Mouse (Mus musculus): ENCODE results near the gene Ccl7.
A peak's percentile ranks its signal among the peaks of the same experiment; 100 is the strongest.

Ccl7 gene

DNA sequence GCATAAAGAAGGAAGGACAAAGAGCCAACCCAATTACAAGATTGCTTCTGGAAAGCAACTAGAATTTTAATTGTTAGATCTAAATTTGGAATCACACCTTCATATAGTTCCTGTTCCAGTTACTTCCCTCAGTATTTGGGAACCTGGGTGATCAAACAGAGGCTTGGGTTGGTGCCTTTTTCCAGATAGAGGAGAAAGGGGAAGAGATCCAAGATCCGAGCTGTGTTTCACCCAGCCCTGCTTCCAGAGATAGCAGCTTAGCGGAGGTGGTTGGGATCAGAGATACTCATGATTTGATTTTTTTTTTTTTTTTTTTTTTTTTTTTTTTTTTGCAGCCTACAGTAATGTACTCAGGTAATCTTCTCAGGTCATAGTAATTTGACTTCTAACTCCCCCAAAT, 9.7 kb upstream of the Ccl7 start:
- DNase-seq: no peak

DNA sequence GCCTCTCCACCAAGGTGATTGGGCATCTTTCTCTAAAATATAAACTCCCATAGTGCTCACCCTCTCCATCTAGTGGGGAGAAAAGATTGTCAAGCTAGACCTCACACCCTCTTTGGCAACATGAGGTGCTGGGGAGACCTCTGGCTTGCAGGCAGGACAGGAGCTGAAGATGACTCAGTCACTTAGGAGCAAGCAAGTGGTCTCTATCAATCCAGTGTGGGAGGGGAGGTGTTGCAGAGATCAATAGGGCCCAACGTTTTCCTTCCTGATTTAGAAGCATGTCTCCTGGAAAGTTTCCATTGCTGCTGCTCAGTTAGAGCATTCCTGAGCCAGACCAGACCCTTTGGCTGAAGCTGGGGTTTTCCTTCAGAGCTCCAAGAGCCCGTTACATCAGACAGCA, 7.0 kb upstream of the Ccl7 start, which contains the start of gene Gm17268:
Gene Gm17268, minus strand, starts transcription at position 28 of the 400 bp plus-strand sequence.
- DNase-seq: no peak

DNA sequence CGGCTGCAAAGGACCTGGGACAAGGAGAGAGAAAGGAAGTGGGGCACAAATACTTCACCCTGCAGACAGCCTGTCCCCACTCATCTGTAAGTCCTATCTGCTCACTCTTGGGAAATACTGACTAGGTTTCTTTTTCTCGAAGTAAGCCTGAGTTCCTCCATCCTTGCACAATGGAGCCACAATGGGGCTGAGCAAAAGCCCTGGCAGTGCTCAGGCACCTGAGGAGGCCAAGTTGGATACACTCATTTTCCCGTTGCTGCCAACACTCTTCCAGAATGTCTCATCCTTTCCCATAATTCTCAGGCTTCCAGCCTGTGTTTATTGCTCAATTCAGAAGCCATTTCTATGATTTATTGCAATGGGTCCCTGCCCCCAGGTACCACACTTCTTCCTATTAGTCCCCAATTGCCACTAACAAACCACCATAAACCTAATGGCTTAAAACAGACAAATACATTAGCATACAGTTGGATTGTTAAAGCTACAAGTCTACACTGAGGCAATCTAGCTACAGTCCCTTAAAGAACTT, 6.3 kb upstream of the Ccl7 start:
- DNase-seq: no peak

DNA sequence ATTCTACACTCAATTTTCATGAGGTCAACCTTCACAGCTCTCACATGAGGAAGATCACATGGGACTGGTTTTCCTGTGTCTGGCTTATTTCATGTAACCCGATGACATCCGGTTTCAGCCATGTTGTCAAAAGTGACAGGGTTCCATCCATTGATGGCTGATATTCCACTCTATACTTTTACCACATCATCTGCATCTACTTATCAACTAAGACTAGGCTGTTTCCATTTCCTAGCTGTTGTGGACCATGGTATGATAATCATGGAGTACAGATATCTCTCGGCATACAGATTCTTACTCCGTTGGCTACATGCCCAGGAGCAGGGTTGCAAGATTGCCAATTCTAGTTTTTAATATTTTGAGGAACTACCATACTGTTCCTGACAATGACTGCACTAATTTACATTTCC, 3.8 kb upstream of the Ccl7 start:
- DNase-seq: no peak

DNA sequence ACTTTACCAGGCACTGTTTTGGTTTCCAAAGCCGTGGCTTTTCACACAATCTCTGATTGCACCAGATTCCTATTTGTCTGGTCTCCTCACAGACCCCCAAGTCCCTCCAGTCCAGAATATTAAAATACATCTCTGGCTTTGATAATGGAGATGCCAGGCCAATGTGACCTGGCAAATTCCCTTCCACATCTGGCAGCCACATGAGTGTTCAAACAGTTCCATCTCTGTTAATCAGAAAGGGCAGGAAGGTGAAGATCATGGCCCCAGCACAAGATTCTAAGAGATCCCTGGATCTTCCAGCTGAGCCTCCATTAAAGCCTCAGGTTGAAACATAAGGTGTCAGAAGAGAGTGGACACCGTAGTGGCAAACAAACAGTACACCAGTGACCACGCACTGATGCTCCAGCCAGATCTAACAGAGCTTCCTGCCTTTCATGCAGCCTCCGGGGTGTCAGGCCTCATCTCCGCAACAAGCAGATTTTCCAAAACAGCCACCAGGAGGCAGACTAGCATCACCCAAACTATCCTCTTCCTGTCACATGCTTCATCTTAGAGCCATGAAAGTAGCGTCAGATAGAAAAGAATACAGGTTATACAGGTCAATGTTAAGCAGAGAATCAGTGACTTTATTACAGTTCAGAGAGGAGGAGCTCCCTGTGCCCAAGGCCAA, 2.4 kb downstream of the Ccl7 start:
- peak in 1 of 2 experiments; percentile 5 for DNase-seq

DNA sequence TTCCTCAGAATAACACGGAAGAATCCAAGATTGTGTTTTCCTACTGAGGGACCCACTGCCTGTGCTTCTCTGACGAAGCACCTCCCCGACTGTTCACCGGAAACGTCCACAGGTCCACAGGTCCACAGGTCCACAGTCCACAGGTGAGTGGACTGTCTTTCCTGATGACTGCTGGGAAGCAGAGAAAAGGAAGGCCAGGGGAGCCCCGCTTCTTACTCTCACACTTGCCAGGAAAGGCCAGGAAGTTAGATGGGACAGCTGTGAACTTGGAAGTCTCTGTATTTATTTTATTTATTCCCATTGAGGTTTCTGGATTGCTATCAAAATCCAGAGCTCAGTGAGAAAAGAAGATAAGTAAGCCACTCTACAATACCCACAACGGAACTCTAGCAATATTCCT, 8.3 kb downstream of the Ccl7 start:
- DNase-seq: no peak

DNA sequence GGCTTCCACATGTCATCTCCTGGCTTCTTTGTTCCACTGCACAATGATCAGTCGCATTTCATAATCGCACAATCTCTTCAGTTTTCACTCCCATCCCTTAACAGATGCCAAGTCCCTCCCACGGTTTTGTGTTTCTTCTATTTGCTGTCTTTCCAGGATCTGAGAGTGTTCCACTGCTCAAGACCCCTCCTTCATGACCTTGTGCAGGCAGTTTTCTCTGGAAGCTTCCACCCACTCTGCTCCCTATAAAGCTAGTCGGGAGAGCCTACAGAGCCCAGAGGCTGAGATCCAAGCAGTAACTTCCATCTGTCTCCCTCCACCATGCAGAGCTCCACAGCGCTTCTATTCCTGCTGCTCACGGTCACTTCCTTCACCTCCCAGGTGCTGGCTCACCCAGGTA, 12.1 kb downstream of the Ccl7 start, which contains the start of gene Ccl11:
Gene Ccl11, plus strand, starts transcription at position 178 of the 400 bp plus-strand sequence.
- no peak for DNase-seq

DNA sequence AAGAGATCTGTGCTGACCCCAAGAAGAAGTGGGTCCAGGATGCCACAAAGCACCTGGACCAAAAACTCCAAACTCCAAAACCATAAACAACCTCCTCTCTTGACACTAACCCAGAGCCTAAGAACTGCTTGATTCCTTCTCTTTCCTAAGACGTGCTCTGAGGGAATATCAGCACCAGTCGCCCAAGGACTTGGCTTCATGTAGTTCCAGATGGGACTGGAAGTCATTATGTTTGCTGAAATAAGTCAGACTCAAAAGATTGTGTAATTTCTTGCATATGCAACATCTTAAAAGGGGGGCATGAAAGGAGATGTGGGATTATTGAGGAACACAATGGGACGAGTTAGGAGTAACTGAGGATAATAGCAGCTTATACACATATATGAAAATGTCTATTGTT, 16.7 kb downstream of the Ccl7 start:
- no peak for DNase-seq

DNA sequence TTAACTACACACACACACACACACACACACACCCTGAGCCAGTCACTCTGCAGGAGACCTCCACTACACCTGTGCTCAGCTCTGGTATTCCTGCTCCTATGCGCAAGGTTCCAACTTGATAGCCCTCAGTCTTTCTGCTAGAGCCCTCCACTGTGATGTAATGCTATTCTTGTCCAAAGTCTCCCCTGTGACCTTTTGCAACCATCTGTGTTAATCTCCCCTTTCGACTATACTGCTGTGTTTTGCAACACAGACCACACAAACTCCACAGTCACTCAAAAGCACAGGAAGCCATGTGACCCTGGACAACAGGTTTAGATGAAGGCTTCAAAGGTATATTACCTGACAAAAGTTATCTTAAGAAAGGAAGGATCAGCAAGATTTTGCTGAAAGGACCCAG, 17.9 kb downstream of the Ccl7 start:
- DNase-seq: no peak

DNA sequence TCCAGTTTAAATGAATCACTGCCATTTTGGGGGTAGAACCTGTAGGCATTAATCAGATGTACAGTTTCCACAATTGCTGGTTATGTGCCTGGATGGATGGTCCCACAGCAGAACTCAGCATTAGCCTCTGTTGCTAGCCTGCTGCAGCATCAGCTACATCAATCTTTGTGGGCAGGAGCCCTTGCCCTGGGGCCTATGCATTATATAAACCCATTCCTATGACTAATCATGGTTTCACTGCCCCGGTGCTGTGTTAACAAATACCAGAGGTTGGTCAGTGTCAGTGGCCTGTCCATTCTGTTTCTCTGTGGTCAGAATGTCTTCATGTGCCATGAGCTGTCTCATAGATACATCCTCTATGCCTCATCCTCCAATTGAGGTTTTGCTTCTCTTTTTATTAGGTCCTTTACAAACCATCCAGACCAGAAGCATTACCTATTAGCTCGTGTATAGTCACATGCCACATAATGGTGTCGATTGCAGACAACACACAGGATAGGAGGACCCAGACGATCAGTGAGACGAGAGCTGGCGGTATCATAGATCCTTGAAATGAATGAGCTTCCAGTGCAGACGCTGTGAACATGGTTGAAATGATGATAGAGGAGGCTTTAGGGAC, 21.6 kb downstream of the Ccl7 start:
- DNase-seq: no peak

DNA sequence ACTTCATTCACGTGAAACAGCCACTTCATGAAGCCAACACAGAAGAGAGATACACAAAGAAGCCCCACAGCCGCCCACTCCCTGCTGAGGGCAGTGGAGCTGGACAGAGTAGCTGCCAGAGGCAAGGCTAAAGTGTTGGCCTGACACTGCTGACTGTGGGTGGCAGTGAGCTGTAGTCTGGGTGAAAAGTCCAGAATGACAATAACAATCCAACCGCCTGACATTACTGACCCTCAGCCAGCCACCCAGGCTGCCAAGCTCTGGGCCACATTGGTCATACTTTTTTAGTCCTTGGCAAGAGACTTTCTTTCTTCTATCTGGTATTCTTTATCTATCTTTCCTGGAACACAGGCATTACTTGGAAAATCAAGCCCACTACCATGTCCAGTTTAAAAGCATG, 25.6 kb downstream of the Ccl7 start:
- peak in 1 of 2 experiments; percentile 4 for DNase-seq

DNA sequence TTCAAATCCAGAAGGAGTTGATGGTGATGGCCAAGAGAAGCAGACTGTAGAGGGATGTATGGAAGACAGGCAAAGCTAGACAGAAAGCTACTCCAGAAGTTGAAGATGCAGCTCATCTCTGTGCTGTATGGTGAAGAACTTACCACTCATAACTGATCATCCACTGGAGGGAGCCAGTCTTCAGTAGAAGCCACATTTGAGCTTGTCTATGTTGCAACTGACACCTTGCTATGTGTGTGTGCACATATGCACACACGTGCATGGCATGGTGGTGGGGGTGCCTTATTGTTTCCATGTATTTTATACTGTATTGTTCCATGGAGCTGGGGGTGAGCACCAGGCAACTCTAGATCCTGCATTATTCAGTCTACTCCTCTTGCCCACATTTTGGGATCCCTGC, 26.9 kb downstream of the Ccl7 start:
- no peak for DNase-seq

DNA sequence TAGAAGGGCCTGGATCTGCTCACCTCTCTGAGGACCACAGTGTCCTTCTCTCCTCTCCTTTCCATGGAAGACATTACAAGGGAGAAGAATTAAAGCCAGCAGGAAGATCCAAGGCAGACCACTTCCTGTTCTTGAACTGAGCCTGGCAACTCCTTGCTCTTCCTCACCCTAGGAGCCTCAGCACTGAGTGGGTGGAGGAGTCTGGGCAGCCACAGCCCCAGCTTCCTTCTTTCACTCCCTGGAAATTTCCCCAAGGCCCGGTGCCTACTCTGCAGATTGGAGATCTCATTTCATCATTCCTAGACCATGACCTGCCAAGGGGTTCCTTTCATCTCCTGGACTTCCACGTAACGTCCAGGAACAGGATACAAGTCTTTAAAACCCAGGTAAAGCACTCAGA, 27.5 kb downstream of the Ccl7 start:
- DNase-seq: no peak

DNA sequence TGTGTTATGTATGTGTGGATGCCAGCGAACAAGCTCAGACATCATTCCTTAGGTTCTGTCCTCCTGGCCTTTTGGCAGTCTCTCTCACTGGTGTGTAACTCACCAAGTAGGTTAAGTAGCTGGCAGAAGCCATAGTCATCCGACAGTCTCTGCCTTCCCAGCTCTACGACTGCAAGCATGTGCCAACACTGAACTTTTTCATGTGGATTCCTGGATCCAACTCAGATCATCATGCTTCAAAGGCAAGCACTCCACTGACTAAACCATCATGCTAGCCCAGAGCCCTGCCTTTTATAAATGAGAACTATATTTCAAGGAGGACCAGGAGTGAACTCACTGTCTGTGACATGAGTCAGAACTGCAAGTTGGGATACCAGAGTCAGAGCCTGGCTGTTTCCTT, 28.2 kb downstream of the Ccl7 start:
- no peak for DNase-seq

DNA sequence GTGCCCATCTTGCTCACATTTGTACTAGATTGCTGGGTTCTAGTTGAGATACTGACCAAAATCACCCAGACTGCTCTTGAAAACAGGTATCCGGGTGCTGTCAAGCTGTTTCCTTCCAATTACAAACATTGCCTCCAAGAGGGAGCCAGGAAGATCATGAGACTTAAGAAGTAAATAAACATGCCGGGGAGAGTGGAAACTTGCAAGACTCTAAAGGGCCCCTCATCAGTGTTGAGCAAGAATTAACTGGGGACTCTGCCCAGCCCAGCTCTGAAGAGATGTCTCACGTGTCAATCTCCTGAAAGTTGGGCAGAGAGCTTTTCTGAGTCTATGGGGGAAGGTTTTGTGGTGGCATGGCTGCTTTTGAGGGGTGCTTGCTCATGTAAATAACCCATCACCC, 31.5 kb downstream of the Ccl7 start:
- no peak for DNase-seq

DNA sequence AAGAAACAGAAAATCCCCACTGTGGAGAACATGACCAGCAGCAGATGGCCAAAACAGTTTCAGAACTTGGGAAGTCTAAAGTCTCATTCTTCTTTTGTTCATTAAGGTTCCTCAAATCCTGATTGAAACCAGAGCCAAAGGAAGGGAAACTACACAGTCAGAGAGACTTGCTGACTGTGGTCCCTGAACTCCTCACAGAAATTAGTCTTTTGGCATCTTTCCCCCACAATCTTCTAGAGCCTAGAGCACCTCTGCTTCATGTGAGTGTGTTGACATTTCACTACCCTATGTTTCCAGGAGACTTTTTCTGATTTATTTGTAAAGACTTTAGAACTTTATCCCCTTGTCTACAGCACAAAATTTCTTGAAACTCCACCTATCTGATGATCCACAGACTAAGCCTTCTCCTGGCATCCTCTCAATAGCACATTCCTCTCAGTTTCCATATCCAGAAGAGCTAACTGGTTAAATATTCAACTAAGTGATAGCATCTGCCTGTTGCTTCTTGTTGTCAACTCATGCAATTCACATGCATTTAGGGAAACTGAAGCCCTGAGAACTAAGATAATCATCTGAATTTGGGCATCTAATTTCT, 32.7 kb downstream of the Ccl7 start:
- no peak for DNase-seq

DNA sequence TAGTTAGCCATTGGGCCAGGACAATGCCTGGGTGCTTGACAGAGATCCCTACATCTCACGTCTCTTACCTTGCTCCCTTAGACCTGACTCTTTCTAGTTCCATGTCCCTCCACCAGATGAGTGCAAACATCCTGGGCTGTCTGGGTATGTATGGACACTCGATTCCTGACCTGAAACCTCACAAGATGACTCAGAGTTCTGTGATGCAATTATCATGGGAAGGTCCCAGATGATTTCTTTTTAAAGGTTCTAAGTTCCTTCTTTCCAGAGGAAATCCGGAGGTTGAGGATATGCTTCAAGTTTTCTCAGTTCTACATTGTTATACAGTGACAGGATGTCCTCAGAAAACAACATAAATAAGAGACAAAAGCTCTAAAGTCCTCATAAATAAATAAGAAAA, 35.4 kb downstream of the Ccl7 start:
- DNase-seq: no peak

DNA sequence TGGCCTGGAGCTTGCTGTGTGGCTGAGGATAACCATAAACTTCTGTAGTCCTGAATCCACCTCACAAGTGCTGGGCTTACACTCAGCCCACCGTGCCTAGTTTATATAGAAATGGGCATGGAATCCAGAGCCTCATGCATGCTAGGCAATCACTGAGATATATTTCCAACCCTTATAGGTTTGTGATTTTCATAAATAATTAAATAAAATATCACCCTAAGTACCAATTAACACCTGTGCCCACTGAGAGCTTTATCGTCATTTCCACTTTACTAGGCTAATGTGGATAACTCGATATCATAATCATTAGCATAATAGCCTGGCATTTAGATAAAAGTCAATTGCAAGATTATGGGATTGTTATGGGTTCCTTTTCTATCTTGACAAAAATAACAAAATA, 38.8 kb downstream of the Ccl7 start:
- no peak for DNase-seq
